Mouse (Mus musculus): ENCODE measurements around the gene Zdhhc21. TPM values are rescaled to one million over a fixed set of nuclear protein-coding genes. Genes with fewer than 3 reads are reported as not detected.

Zdhhc21 gene
- total RNA-seq, 2 experiments from 2014 or later: 40.9 to 47.1 TPM

DNA sequence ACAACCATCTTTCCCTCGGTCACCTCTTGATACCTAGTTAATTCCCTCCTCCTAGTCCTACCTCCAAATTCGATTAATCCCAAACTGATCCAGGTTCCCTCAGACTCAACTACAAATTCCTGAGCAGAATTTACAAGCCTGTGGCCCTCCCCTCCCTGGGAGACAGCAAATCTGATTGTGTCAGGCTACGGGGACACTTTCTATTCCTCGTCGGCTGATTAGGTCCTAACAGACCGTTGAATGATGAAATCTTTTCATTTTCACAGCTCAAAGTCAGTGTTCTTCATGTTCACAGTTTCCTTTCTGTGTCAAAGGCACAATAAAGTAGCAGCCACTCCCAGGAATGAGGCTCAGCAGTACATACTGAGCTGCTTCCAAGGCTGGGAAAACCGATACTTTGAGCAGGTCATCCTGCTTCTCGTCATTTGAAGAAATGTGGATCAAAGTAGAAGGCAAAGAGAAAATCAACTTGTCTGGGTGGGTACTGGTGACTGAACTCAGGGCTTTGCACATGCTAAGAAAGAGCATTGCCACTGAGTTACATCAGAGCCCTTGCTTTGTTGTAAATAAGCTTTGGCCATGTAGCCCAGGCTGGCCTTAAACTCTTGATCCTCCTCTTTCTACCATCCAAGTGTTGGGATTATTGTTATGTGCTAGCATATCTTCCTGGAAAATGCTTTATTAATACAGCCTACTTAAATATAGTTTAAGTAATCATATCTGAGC lies 5.4 kb upstream of the Zdhhc21 start:
- no peak for DNase-seq (ENCODE audit: low spot score in 2 of 2)

DNA sequence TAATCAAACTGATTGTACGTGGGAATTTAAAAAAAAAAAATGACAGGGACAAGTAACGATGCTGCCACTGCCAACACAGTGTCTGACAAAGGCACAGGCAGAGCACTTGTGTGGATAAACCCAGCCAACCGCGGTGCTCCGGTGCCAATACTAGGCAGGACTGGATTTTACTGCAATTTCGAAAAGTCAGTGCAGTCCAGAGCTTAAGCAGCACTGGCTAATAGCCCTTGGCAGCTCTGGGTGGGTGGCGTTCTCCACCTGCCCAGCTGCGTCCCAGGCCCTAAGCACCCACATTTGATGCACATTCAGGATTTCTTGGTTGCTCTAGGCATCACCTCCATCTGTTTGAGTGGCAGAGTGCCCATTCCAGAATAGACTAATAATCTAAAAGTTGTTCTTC lies 3.6 kb upstream of the Zdhhc21 start:
- DNase-seq (ENCODE audit: low spot score in 2 of 2): peak in 1 of 2 experiments; percentile 35

DNA sequence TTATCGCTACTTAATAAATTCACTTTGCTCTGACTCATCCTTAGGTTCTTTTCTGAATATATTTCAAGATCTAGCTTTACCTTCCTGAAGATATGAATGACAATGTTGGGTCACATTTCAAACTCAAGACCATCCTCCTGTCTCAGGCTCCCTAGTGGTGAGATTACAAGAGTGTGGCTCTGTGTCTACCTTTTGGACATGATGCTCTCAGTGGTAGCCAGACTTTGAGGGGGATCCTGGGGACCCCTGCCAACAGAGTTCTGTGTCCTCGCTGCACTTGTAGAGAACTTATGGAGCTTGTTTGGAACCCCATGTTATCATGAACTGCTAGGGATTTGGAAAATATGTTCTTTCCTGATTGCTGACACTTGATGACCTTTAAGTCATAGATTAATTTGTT lies 1.7 kb upstream of the Zdhhc21 start:
- DNase-seq (ENCODE audit: low spot score in 2 of 2): no peak

DNA sequence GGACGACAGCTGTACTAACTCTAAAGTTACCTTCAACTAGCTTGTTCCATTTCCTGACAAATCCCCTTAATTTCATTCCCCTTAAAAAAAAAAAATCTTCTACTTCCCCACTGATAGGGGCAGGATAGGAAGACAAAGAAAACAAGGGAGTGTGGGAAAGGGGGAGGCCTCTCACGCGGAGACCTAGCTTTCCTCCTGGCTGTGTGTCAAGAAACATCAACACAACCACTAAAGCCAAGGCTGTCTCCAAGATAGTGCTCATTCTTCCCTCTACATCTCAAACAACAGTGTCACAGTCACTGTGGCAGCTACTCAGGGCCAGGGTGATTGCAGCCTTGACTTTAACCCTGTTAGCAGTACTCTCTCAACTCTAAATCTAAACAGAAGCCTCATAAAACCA lies 808 bp upstream of the Zdhhc21 start:
- no peak for DNase-seq (ENCODE audit: low spot score in 2 of 2)

DNA sequence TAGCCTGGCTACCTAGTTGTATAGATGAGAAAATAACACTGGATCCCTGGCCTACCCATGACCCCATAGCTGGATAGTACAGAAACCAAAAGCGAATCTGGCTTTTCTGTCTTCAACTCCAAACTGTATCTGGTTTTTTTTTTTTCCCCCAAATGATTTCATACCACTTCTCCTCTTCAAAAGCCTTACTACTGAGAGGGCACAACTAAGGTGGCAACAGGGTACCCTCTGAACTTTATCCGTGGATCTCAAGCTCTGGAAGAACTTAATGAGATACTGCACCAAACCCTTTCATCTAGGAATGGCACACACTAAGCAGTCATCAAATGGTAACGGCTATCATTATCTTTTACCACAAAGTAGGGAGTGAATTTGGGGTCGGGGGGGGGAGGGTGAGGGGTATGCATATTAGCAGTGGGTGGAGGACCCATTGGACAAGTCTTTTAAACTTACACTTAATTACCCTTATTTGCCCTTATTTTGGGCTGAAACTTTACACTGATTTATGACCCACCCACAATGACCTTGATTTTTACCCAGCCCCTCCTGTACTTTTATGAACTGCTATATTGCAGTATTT lies 1.2 kb downstream of the Zdhhc21 start:
- DNase-seq (ENCODE audit: low spot score in 2 of 2): no peak

DNA sequence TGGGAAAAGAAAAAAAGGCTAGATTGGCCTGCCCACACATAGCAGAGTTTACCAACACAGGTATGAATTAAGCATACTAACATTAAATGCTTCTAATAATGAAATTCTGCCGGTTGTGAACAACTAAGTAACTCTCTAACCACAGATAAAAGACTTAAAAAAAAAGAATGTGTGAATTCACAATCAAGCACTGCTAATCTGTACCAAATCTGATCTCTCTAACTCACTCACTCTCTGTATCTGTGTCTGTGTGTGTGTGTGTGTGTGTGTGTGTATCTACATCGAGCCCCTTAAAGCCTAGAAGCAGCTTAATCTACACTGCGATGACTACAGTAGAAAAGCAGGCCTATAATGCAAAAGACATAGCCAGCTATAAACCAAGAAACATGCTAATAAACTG lies 2.8 kb downstream of the Zdhhc21 start:
- no peak for DNase-seq (ENCODE audit: low spot score in 2 of 2)

DNA sequence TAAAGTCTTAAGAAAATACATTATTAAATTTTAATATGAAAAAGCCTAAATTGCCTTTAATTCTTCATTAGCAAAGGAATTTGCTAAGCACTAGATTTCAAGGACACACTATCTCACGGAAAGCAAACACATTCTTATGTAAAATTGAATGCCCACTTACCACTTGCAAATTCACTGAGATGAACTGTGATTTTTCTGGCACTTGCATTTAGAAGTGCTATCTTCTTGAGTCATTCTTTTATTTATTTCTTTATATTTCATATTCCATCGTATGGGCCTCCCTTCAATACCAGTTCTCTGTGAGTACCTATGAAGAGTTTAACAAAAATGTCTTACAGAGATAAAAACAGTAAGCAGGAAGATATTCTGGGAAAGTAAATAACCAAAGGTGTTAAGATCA lies 5.9 kb downstream of the Zdhhc21 start:
- no peak for DNase-seq (ENCODE audit: low spot score in 2 of 2)

DNA sequence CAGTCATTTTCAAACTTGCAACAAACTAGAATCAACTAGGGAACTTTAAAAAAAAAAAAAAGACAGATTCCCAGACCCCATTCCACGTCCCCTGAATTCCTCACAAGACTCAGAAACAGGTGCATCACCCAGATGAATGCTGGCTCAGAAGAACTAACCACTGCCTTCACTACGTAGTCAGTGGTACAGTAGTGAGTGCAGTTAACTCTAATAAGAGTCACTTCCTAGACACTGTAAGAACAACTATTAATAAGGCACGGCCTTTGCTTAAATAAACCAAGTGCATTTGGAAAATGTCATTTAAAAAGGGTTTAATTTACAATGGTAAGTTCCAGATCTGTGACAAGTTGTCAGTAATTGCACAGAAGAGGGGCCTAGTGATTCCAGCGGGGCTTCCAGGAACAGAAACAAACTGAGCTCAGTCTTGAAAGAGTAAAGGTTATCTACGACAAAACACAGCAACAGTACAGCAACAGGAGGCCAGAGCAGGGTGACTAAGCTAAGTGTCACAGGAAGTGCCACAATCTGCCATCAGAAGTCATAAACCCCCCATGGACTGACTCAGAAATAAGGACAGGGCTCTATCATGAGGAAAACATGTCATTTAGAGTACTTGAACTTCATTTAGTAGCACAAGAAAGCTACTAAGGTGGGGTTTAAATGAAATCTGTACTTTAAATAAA lies 11.1 kb downstream of the Zdhhc21 start:
- no peak for DNase-seq (ENCODE audit: low spot score in 2 of 2)

DNA sequence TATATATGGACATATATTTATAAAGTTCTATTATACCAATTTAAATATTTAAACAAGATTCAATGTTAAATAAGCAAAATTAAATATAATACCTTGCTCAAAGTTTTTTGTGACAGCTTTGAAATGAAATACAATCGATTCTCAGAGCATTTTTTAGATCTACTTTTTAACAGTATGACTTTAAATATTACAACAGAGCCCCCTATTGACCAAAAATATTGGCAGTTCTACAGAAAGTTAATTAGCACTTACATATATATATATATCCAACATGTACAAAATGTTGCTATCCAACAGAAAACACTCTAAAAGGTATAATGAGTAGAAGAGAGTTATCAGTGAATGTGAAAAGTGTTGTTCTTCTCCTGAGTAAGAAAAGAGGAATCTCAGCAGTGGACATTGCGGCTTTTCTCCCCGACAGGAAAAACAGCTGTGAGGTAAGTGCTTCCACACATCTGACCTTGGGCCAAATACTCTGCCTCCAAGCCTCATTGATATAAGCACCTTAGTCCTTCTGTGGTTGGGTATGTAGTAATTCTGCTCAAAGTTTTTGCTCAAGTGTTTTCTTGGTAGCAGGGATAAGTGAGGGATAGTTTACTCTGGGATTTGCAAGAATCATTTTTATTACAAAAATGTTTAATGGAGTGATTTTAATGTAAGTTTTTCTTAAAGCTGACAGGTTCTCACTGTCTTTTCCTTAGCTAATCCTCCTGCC lies 22.1 kb downstream of the Zdhhc21 start:
- DNase-seq (ENCODE audit: low spot score in 2 of 2): peak in 1 of 2 experiments; percentile 32

DNA sequence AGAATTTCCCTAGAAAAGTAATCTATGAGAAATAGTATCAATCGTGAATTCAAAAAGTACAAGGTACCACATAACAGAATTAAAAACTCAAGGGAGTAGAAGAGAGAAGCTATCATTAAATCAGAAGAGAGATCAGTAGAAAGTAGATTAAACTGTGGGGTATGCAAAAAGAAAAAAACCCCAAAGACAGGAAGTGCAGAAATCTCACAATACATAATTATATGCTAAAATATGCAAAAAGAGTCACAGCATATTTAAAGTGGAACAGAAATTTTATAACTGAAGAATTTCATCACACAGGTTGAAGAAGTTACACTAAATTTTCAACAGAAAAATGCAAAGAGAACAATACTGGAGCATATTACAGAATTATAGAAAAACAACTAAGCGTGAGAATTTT lies 28.6 kb downstream of the Zdhhc21 start:
- DNase-seq (ENCODE audit: low spot score in 2 of 2): no peak

DNA sequence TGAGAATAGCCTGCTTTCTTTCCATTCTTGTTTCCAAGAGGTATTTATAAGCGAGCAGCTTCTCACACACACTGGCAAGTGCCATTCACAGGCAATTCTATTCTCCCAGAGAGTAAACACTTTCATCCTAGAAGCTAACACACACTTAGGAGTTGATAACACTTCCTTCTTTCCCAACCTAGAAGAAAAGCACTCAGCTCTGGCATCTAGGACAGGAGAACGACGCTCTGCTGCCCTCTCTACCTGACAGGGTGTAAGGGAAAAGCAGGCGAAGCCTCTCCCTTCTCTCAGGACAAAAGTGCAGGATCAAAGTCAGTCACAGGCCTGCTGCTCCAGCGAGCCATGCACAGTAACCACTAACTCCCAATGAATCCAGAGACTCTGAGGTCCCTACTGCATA lies 30.3 kb downstream of the Zdhhc21 start:
- DNase-seq (ENCODE audit: low spot score in 2 of 2): no peak

DNA sequence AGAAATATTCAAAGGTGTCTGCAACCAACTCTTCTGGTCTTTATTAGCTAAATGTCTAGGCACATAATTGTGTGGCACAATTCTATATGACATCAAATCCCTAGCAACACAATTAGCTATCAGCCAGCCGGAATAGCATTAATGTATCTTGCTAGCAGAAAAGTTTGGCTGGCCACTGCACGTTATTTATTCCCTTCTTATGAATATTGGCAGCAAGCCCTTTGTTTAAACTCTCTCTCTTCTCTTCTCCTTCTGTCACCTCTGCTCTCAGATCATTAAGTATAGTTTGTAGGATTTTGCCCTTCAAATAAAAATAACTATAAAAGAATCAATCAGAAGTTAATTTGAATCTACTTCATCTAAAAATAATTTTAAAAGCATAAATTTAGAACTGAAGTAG lies 32.8 kb downstream of the Zdhhc21 start:
- DNase-seq (ENCODE audit: low spot score in 2 of 2): no peak

DNA sequence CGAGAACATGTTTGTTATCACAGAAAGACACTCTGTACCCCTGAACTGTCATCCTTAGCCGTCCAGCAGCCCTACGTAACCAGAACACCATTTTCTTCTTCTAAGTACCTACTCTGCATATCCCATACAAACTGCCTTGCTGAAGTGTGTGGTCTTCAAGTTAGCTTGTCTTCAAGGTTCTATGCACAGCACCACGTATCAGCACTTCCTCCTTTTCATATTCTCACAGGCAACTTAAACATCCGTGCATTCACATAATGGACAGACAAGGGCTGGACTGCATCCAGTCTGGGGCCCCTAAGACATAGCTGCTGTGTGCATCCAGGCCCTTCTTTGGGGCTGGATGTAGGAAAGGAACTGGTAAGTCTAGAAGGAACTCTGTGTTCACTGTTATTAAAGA lies 41.9 kb downstream of the Zdhhc21 start:
- no peak for DNase-seq (ENCODE audit: low spot score in 2 of 2)

DNA sequence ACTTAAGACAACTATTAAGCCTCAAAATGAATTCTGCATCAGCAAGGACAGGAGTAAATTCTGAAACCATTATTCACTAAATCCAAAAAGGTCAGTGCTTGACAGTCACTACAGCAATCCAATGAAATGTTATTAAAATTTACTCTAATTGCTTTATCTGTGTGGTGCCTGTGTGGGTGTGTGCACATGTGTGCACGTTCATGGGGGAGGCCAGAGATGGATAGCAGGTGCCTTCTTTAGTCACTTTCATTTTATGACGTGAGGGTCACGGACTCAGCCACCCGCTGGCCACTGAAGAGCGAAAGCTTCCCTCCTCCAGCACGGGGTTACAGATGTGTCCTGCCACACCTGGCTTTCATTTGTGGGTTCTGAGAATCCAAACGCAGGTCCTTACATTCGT lies 43.4 kb downstream of the Zdhhc21 start:
- DNase-seq (ENCODE audit: low spot score in 2 of 2): no peak

DNA sequence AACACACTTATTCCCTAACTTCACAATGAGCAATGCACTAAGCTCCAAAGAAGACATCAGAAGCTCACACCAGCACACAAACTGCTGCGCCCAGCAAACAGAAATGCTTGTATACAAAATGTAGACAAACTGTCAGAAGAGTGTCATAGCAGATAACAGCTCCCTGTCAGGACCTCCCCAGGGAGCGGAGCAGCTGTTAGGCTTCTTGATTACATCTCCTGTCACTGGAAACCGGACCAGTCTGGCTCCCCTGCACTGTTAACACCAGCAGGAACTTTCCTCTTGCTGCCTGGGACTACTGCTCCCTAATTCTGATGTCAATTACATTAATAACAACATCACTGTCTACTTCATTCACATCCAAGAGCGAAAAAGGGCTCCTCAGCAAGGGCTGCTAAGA lies 44.5 kb downstream of the Zdhhc21 start:
- DNase-seq (ENCODE audit: low spot score in 2 of 2): no peak

DNA sequence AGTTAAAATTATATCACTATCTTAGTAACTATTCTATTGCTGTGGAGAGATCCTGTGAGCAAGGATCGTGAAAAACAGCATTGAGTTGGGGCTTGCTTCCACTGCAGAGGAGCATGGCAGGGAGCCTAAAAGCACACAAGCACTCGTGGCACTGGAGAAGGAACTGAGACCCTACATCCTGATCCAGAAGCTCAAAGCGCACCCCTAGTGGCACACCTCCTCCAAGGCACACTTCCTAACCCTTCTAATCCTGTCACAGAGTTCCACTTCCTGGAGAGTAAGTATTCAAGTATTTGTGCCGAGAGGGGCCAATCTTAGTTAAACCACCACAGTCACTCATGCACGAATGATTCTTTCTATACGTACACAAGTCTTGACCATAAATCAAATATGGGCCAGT lies 46.4 kb downstream of the Zdhhc21 start:
- DNase-seq (ENCODE audit: low spot score in 2 of 2): no peak

DNA sequence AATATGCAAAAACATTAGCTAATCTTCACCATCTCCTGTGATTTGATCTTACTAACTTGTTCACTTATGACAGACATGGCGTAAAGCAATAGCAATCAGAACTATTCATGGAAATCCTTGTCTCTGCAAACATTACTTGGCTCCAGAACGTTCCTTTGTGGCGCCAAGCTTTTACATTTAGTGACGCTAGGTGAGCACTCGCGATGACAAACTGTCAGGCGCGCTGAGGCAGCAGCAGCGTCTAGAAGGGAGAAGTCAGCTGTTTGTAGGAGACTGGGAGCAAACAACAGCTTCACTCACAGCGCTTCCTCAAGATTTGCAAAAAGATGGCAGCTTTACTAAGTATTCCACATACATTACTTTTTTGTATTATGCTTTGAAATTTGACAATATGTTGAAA lies 51.9 kb downstream of the Zdhhc21 start:
- DNase-seq (ENCODE audit: low spot score in 2 of 2): no peak

DNA sequence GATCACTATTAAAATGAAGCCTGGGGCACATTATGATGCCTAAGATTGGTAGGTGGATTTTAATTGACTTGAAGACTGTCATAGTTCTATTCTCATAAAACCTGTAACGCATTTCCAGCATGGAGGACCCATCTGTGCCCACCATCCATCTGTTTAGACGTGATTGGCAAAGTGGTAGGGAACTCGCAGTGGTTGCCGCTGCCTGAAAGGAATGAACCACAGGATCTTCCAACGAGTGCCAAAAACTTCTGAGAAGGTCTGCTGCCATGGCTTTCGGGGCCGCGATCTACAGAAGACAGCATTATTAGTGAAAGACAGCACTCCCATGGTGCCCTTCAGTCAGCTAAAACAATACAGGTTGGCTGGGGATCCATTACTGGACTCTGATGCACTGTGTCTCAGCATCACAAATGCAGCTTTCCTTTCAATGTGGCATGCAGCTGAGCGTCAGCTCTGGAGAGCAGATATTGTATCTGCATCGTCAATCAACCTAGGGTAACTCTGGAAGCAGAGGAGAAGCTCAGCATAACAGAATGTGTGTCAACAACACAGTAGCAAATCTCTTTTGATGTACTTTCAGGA lies 53.5 kb downstream of the Zdhhc21 start:
- peak; percentile 19 to 82 for DNase-seq (ENCODE audit: low spot score in 2 of 2)

DNA sequence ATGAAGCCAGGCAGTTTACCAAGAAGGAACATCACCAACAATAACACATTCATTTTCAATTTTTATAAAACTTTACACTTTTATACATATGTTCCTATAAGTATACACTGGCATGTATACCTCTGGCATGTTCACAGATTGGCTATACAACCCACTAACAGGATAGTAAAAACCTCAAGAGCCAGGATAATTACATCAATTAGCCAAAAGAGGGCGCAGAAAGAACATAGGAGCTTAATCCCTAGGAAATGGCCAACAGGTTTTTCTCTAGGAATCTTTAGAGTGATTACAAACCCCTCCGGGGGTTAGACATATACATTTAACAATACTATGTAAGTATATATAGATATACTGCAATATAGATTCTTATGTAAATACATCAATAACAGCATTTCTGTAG lies 55.7 kb downstream of the Zdhhc21 start:
- DNase-seq (ENCODE audit: low spot score in 2 of 2): peak in 1 of 2 experiments; percentile 34

DNA sequence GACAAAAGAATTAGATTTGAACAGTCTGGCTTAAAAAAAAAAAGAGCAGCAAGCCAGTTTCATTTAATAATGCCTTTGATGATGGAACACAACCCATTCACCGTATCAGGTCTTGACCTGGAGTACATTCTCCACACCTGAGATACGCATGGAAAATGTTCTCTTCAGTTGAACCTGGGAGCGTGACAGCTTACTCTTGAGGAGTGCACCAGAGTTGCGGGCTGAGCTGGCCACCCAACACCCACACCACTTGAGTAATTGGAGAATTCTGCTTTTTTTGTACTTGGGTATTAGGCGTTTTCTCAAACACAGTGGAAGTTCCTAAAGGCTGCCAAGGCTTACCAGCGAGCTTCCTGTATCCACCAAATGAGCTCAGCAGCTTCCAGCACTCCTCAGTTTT lies 66.2 kb downstream of the Zdhhc21 start:
- no peak for DNase-seq (ENCODE audit: low spot score in 2 of 2)

DNA sequence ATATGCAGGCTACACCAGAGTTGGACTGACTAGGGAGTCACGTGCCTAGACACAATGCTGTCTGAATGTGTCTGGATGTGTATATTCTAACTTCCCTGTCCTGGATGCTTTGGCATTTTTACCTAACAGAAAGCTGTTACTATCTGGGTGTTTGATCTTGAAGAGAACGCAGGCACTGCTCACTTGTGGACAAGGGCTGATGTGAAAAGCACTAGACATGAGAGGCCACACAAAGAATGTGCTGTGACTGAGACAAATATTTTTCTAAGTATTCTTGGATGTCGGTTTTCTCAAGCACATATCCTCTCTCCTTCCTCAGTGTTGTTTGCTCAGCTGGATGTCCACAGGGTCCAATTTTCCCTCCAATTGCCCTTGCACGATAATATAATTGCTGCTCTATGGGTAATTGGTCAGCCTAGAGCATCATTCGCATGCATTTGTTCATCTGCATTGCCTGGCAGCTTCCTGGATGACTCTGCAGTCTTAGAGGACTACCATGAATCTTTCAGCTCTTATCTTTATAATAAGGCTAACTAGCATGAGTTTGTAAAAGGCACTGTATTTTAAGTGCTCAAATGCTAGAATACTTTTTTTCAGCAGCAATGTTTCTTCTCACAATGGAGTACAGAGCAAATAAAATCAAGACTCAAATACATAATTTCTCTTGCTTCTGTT lies 66.7 kb downstream of the Zdhhc21 start:
- no peak for DNase-seq (ENCODE audit: low spot score in 2 of 2)
